Mouse (Mus musculus): ENCODE data around the gene Cd52. TPM values are rescaled to one million over a fixed set of nuclear protein-coding genes. Genes with fewer than 3 reads are reported as not detected.

The Cd52 gene
- total RNA-seq, 2 experiments from 2014 or later = 0.74 to 1.9 TPM

- peak in 1 of 2 experiments; percentile 46 for DNase-seq (ENCODE audit: low spot score in 2 of 2)
Observed at GRCm38 (mm10) chr4:134092382-134093288, 2.2 kb downstream of the Cd52 start.

GRCm38 (mm10) chr4:134091225-134091529 lies 3.7 kb downstream of the Cd52 start:
- no peak for DNase-seq (ENCODE audit: low spot score in 2 of 2)

GRCm38 (mm10) chr4:134090521-134091224 lies 4.2 kb downstream of the Cd52 start:
- DNase-seq (ENCODE audit: low spot score in 2 of 2) = no peak

GRCm38 (mm10) chr4:134089029-134089428 lies 5.9 kb downstream of the Cd52 start:
- no peak for DNase-seq (ENCODE audit: low spot score in 2 of 2)

GRCm38 (mm10) chr4:134087412-134087811 lies 7.5 kb downstream of the Cd52 start:
- DNase-seq (ENCODE audit: low spot score in 2 of 2) = peak in 1 of 2 experiments; percentile 30

- DNase-seq (ENCODE audit: low spot score in 2 of 2) = no peak
Observed at GRCm38 (mm10) chr4:134084999-134085398, 9.9 kb downstream of the Cd52 start.

GRCm38 (mm10) chr4:134082460-134082859 lies 12.4 kb downstream of the Cd52 start:
- no peak for DNase-seq (ENCODE audit: low spot score in 2 of 2)

- peak; percentile 44 to 68 for DNase-seq (ENCODE audit: low spot score in 2 of 2)
Observed at GRCm38 (mm10) chr4:134081730-134082386, 13.0 kb downstream of the Cd52 start.

- DNase-seq (ENCODE audit: low spot score in 2 of 2) = no peak
Observed at GRCm38 (mm10) chr4:134080674-134081073, 14.2 kb downstream of the Cd52 start.

- peak in 1 of 2 experiments; percentile 47 for DNase-seq (ENCODE audit: low spot score in 2 of 2)
Observed at GRCm38 (mm10) chr4:134078694-134079093, 16.2 kb downstream of the Cd52 start.

GRCm38 (mm10) chr4:134068793-134069580 lies 25.9 kb downstream of the Cd52 start:
- no peak for DNase-seq (ENCODE audit: low spot score in 2 of 2)

- DNase-seq (ENCODE audit: low spot score in 2 of 2) = no peak
Observed at GRCm38 (mm10) chr4:134067833-134068544, 26.9 kb downstream of the Cd52 start.

GRCm38 (mm10) chr4:134067383-134067782 lies 27.5 kb downstream of the Cd52 start:
- DNase-seq (ENCODE audit: low spot score in 2 of 2) = no peak

- no peak for DNase-seq (ENCODE audit: low spot score in 2 of 2)
Observed at GRCm38 (mm10) chr4:134065431-134066004, 29.4 kb downstream of the Cd52 start.

- no peak for DNase-seq (ENCODE audit: low spot score in 2 of 2)
Observed at GRCm38 (mm10) chr4:134062561-134062960, 32.3 kb downstream of the Cd52 start.

- no peak for DNase-seq (ENCODE audit: low spot score in 2 of 2)
Observed at GRCm38 (mm10) chr4:134061944-134062446, 32.9 kb downstream of the Cd52 start.

- DNase-seq (ENCODE audit: low spot score in 2 of 2) = peak in 1 of 2 experiments; percentile 19
Observed at GRCm38 (mm10) chr4:134061166-134061830, 33.6 kb downstream of the Cd52 start.

GRCm38 (mm10) chr4:134060135-134060865 lies 34.6 kb downstream of the Cd52 start, which contains the start of gene Crybg2:
TSS of gene Crybg2 (plus strand) at chr4:134060815.
- DNase-seq (ENCODE audit: low spot score in 2 of 2) = no peak

Measured in layer of hippocampus, adult 18-20 months (tissue).